Comparison of ENCODE assay signal across 13 mouse cellular contexts in the genomic region with DNA sequence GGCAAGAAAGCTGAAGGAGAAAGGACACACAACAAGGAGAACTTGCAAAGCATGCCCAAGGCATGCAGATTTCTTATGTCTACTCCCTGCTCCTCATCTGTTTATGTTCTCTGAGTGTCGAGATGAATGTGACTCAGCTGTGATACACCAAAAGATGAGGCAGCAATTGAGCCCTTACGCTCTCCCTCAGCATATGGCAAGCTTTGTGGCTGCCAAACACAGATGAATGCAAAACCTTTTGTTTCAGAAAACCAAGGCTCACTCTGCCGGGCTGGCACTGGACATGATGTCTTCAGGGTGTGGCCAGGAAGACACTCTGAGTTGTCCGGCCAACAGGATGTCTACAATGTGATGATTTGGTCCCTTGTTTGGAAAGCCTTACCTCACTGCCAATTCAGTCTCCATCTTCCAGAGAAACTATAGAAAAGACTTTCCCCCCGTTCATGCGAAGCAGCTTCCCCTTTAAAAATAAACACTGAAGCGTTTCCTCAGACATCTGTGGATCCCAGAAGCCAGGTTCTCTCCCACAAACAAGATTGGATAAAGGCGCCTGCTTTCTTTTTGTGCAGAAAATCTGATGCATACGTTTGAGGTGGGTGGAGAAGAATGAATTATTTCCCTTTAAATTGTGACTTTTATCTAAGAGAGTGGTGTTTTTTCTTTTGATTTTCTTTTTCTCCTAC.
DNase-seq lines count a peak whose midpoint lies in the region; TF ChIP-seq lines count a peak whose summit lies in the region.
"Had no signal": no experiment of that assay in that cellular context is flagged by ENCODE, and none has a peak within 500 bp of the region (broad histone marks: within the 10 kb centered on the region; RNA-seq: fewer than 3 reads in every experiment).

No protein-coding gene starts in this region.

- no peaks in the 10 kb centered on the region for H3K36me3 ChIP-seq in heart, embryonic 10.5 days
- H3K36me3 ChIP-seq: neural tube, embryonic 15.5 days had no signal

- intact Hi-C loops in left cerebral cortex, adult 2 months (cut with DNase I): loop anchor here (1.0 to 2.0 kb wide), 6 partner anchors 24 to 200 kb away; a partner anchor contains a TSS

- DNase-seq in frontal cortex, postnatal 36 days (ENCODE audit: low spot score in 2 of 2): peak; percentile 55 to 68
- DNase-seq in frontal cortex, postnatal 14 days (ENCODE audit: low spot score in 2 of 2): no peak
- peak; percentile 68 for DNase-seq in cerebellum, adult 11-12 months
- peak; percentile 51 to 69 for DNase-seq in left cerebral cortex, adult 2 months (ENCODE audit: extremely low spot score in 1 of 2, low spot score in 2 of 2)
- DNase-seq in right cerebral cortex, postnatal 10 days (ENCODE audit: low spot score in 2 of 2): peak; percentile 50 to 60
- DNase-seq in heart, embryonic 10.5 days (ENCODE audit: low spot score): no peak
- no peak for DNase-seq in ovary, postnatal 10 days (ENCODE audit: low spot score)
- no peak for DNase-seq in kidney, postnatal 25 days
- DNase-seq: embryo, embryonic 11 days; heart, postnatal 36 days had no signal

- TF ChIP-seq CTCF in left cerebral cortex, adult 2 months (IDR thresholded peaks at IDR 0.05): no peak

- WGBS in heart, embryonic 10.5 days: 59% methylated on average over 9 of the region's 9 CpGs

- H3K4me3 ChIP-seq in left cerebral cortex, adult 2 months: no peak overlapping the region
- H3K4me3 ChIP-seq in heart, embryonic 10.5 days: no peak overlapping the region
- H3K4me3 ChIP-seq: megakaryocyte, embryonic 14.5 days; neural tube, embryonic 15.5 days had no signal

- no peaks in the 10 kb centered on the region for H3K9me3 ChIP-seq in heart, embryonic 10.5 days
- H3K9me3 ChIP-seq: neural tube, embryonic 15.5 days had no signal

- H3K27me3 ChIP-seq in heart, embryonic 10.5 days (ENCODE audit: insufficient read depth, poor library complexity, severe bottlenecking): no peaks in the 10 kb centered on the region
- H3K27me3 ChIP-seq: CH12.LX; neural tube, embryonic 15.5 days had no signal

- H3K27ac ChIP-seq in left cerebral cortex, adult 2 months: peak overlapping the region; percentile 84
- H3K27ac ChIP-seq in heart, embryonic 10.5 days: no peak overlapping the region
- H3K27ac ChIP-seq: neural tube, embryonic 15.5 days had no signal

- H3K4me1 ChIP-seq in heart, embryonic 10.5 days: peaks cover 29% of the 10 kb centered on the region
- H3K4me1 ChIP-seq: megakaryocyte, embryonic 14.5 days had no signal

Comparison
In these comparisons a context has a peak if more than half of its experiments do, and no peak if none do; other contexts are left out.
1. DNase-seq: peak in frontal cortex, postnatal 36 days (2 of 2), cerebellum, adult 11-12 months (single experiment), left cerebral cortex, adult 2 months (2 of 2) and right cerebral cortex, postnatal 10 days (2 of 2); none in frontal cortex, postnatal 14 days (0 of 2), heart, embryonic 10.5 days (single experiment), ovary, postnatal 10 days (single experiment) and kidney, postnatal 25 days (0 of 2).